Comparison of ENCODE assay signal across 32 mouse cellular contexts in the genomic region with DNA sequence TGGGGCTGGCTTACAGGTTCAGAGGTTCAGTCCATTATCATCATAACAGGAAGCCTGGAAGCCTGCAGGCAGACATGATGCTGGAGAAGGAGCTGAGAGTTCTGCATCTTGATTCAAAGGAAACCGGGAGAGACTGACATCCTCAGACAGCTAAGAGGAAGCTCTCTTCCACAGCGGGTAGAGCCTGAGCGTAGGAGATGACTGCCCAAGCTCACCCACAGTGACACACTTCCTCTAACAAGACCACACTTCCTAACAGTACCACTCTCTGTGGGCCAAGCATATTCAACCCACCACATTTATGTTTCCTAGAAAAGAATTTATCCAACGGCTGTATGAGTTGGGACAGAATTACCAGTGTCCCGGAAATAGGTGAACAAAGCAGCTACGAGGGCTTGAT. TPM values are rescaled to one million over a fixed set of nuclear protein-coding genes. Genes with fewer than 3 reads are reported as not detected.
DNase-seq lines count a peak whose midpoint lies in the region; ATAC-seq lines count a peak whose summit lies in the region.
"Had no signal": no experiment of that assay in that cellular context is flagged by ENCODE, and none has a peak within 500 bp of the region (broad histone marks: within the 10 kb centered on the region; RNA-seq: fewer than 3 reads in every experiment).

No protein-coding gene starts in this region.

- H3K27me3 ChIP-seq in forebrain, embryonic 11.5 days (ENCODE audit: control insufficient read depth, insufficient read depth, low read length) = no peaks in the 10 kb centered on the region
- H3K27me3 ChIP-seq: limb, embryonic 15.5 days had no signal

- H3K4me3 ChIP-seq in forebrain, embryonic 11.5 days (ENCODE audit: low read depth, low read length) = no peak overlapping the region
- H3K4me3 ChIP-seq: forebrain, embryonic 10.5 days; heart, embryonic 10.5 days; hindbrain, embryonic 10.5 days; limb, embryonic 15.5 days; midbrain, embryonic 10.5 days had no signal

- no peaks in the 10 kb centered on the region for H3K4me1 ChIP-seq in forebrain, embryonic 11.5 days (replicated peaks; ENCODE audit: control insufficient read depth, insufficient read depth, low read length)
- H3K4me1 ChIP-seq: forebrain, embryonic 10.5 days; limb, embryonic 15.5 days had no signal

- 88% methylated on average over 6 of the region's 6 CpGs for WGBS in forebrain, embryonic 11.5 days

- H3K36me3 ChIP-seq in forebrain, embryonic 11.5 days (ENCODE audit: control insufficient read depth, insufficient read depth, low read length) = no peaks in the 10 kb centered on the region; the same call in 1 of the 2 replicates

- peak; percentile 82 for ATAC-seq in common myeloid progenitor, adult 5-6 weeks (replicated peaks; ENCODE audit: low read depth, poor library complexity, severe bottlenecking)
- no peak for ATAC-seq in forebrain, embryonic 11.5 days (replicated peaks; ENCODE audit: low FRiP score)
- ATAC-seq: hindbrain, embryonic 16.5 days; intestine, embryonic 16.5 days; midbrain, embryonic 16.5 days had no signal

- peak; percentile 3 for DNase-seq in gastrocnemius, postnatal 25 days
- no peak for DNase-seq in gastrocnemius, adult 8-10 months (ENCODE audit: low spot score in 2 of 2)
- peak; percentile 45 for DNase-seq in lung, postnatal 36 days
- DNase-seq in lung, postnatal 10 days = no peak
- peak; percentile 18 for DNase-seq in naive thymus-derived CD4-positive, alpha-beta T cell, adult 2 months (ENCODE audit: low read depth)
- no peak for DNase-seq in forebrain, embryonic 11.5 days (ENCODE audit: low spot score)
- DNase-seq in testis, postnatal 10 days (ENCODE audit: low spot score) = no peak
- DNase-seq: adrenal gland, postnatal 36 days; cerebellum, adult 11 months; cerebellum, postnatal 10 days; gastrocnemius, postnatal 14 days; kidney, adult 9 months; kidney, postnatal 14 days; left cerebral cortex, postnatal 4 days; lung, embryonic 14.5 days; lung, postnatal 4 days; retina, postnatal 1 day had no signal

- H3K27ac ChIP-seq in forebrain, embryonic 11.5 days (ENCODE audit: low read depth, low read length) = no peak overlapping the region
- H3K27ac ChIP-seq: forebrain, embryonic 10.5 days; heart, embryonic 10.5 days; hindbrain, embryonic 10.5 days; limb, embryonic 15.5 days; liver, embryonic 14.5 days; midbrain, embryonic 10.5 days had no signal

- H3K9ac ChIP-seq in forebrain, embryonic 11.5 days (ENCODE audit: low read length) = no peak overlapping the region
- H3K9ac ChIP-seq: limb, embryonic 15.5 days; liver, embryonic 14.5 days; lung, embryonic 14.5 days had no signal

- no peaks in the 10 kb centered on the region for H3K9me3 ChIP-seq in forebrain, embryonic 11.5 days (ENCODE audit: control insufficient read depth, low read length)
- H3K9me3 ChIP-seq: forebrain, embryonic 10.5 days; heart, embryonic 10.5 days; hindbrain, embryonic 10.5 days; limb, embryonic 15.5 days; midbrain, embryonic 10.5 days had no signal

- H3K4me2 ChIP-seq in forebrain, embryonic 11.5 days (ENCODE audit: low read depth, low read length, severe bottlenecking) = no peak overlapping the region
- H3K4me2 ChIP-seq: limb, embryonic 15.5 days; lung, embryonic 14.5 days had no signal

RNA-seq across cellular contexts. Expression of gene Rhoq, which starts 15.6 kb away (rescaled TPM):
- total RNA-seq in gastrocnemius, postnatal 25 days (2021) = 100 to 1,000 TPM; 197 to 201 TPM
- total RNA-seq in gastrocnemius, adult 8-10 months (2022) = 100 to 1,000 TPM; 149 to 182 (median 166) TPM
- 5.2 and 5.6 TPM in 2 replicates for total RNA-seq in common myeloid progenitor, adult 5-6 weeks (2017)
- 11.5 TPM in 2 replicates for polyA plus RNA-seq in forebrain, embryonic 11.5 days (2014; fragmentation: Nextera tagmentation; extraction: Ambion mirVana)

RNA-seq across cellular contexts. Expression of gene Atp6v1e2, which starts 30.8 kb away (rescaled TPM):
- total RNA-seq in gastrocnemius, postnatal 25 days (2021) = not detected
- total RNA-seq in gastrocnemius, adult 8-10 months (2022) = not detected
- total RNA-seq in common myeloid progenitor, adult 5-6 weeks (2017) = not detected in 2 replicates
- polyA plus RNA-seq in forebrain, embryonic 11.5 days (2014; fragmentation: Nextera tagmentation; extraction: Ambion mirVana) = not detected in 2 replicates
- total RNA-seq: adrenal gland, postnatal 36 days; ES-E14; gastrocnemius, postnatal 14 days; layer of hippocampus, adult 18-20 months; left cerebral cortex, adult 18-20 months; left cerebral cortex, postnatal 4 days had no signal
- polyA plus RNA-seq: embryonic facial prominence, embryonic 11.5 days; forebrain, embryonic 10.5 days; heart, embryonic 10.5 days; heart, embryonic 16.5 days; hindbrain, embryonic 10.5 days; limb, embryonic 15.5 days; liver, embryonic 14.5 days; lung, embryonic 14.5 days; midbrain, embryonic 10.5 days; midbrain, embryonic 16.5 days had no signal

RNA-seq across cellular contexts. Expression of gene Pigf, which starts 46.7 kb away (rescaled TPM):
- total RNA-seq in gastrocnemius, postnatal 25 days (2021) = 1 to 10 TPM; 1.6 to 1.8 TPM
- total RNA-seq in gastrocnemius, adult 8-10 months (2022) = 1 to 10 TPM in 3 of 4 experiments, under 1 TPM in 1; 0.99 to 2.6 (median 2.2) TPM
- total RNA-seq in common myeloid progenitor, adult 5-6 weeks (2017) = 15.7 and 22.7 TPM in 2 replicates
- 38.6 and 43.8 TPM in 2 replicates for polyA plus RNA-seq in forebrain, embryonic 11.5 days (2014; fragmentation: Nextera tagmentation; extraction: Ambion mirVana)

RNA-seq across cellular contexts. Expression of gene Cript, which starts 46.9 kb away (rescaled TPM):
- 10 to 100 TPM; 38.5 to 41.4 TPM for total RNA-seq in gastrocnemius, postnatal 25 days (2021)
- total RNA-seq in gastrocnemius, adult 8-10 months (2022) = 10 to 100 TPM; 47.8 to 60.7 (median 55.5) TPM
- total RNA-seq in common myeloid progenitor, adult 5-6 weeks (2017) = 45.7 and 84.5 TPM in 2 replicates
- polyA plus RNA-seq in forebrain, embryonic 11.5 days (2014; fragmentation: Nextera tagmentation; extraction: Ambion mirVana) = 147 and 169 TPM in 2 replicates

Comparison
In these comparisons a context has a peak if more than half of its experiments do, and no peak if none do; other contexts are left out.
1. DNase-seq: peak in gastrocnemius, postnatal 25 days (single experiment), lung, postnatal 36 days (single experiment) and naive thymus-derived CD4-positive, alpha-beta T cell, adult 2 months (single experiment); none in gastrocnemius, adult 8-10 months (0 of 2), lung, postnatal 10 days (single experiment), forebrain, embryonic 11.5 days (single experiment) and testis, postnatal 10 days (single experiment).
2. RNA of gene Rhoq, which starts 15.6 kb away (total RNA-seq): 197 to 201 TPM in gastrocnemius, postnatal 25 days and 149 to 182 TPM in gastrocnemius, adult 8-10 months; 5.2 to 5.6 TPM in common myeloid progenitor, adult 5-6 weeks; every median in the first group is over 10 times any median in the second.